Mouse (Mus musculus) small intestine, adult 2 months (tissue): ENCODE results near the gene Poldip3. TPM values are rescaled to one million over a fixed set of nuclear protein-coding genes. Genes with fewer than 3 reads are reported as not detected.

Source experiments
- H3K27ac ChIP-seq: fragments of 200-500 bp; 2 replicates; pipeline ENCODE4 v1.5.1; 2012; ENCODE audit warnings: low read depth, low read length, control low read depth, inconsistent platforms; ENCODE audit not compliant: insufficient read depth
- H3K27me3 ChIP-seq: fragments of 200-500 bp; 2 replicates; pipeline ENCODE4 v1.6.1; 2012; ENCODE audit warnings: mild to moderate bottlenecking, moderate library complexity, low read length, inconsistent platforms; ENCODE audit not compliant: control insufficient read depth, insufficient read depth
- H3K36me3 ChIP-seq: fragments of 200-500 bp; 2 replicates; pipeline ENCODE4 v1.6.1; 2012; ENCODE audit warnings: mild to moderate bottlenecking, low read length, control low read depth, inconsistent platforms; ENCODE audit not compliant: control insufficient read depth, insufficient read depth
- H3K4me1 ChIP-seq: fragments of 200-500 bp; 2 replicates; pipeline ENCODE4 v1.6.1; 2012; ENCODE audit warnings: low read length, inconsistent platforms, mixed read lengths; ENCODE audit not compliant: control insufficient read depth, insufficient read depth, insufficient read length
- H3K4me3 ChIP-seq: fragments of 200-500 bp; 2 replicates; pipeline ENCODE4 v1.5.1; 2012; ENCODE audit warnings: low read depth, mild to moderate bottlenecking, control low read depth, inconsistent platforms, low read length, moderate library complexity
- CTCF ChIP-seq: fragments of 200-500 bp; IDR thresholded peaks from 2 replicates; pipeline ENCODE4 v1.5.1; 2012; ENCODE audit warnings: low read depth, mild to moderate bottlenecking, control low read depth, inconsistent platforms, low read length, moderate library complexity, mixed read lengths; ENCODE audit not compliant: insufficient replicate concordance, insufficient read length; ENCODE audit errors: extremely low read depth
- POLR2A ChIP-seq: fragments of 200-500 bp; IDR thresholded peaks from 2 replicates; pipeline ENCODE4 v1.6.1; 2012; ENCODE audit warnings: low read depth, mild to moderate bottlenecking, control low read depth, inconsistent platforms, low read length, moderate library complexity
- WGBS: fragments of 180-500 bp; shearing (Covaris S2); methylation state at CpG from one replicate; pipeline ENCODE4 v1.1.7; 2018; 5-methylcytosine and 5-hydroxymethylcytosine counted together
- polyA plus RNA-seq: library from polyadenylated mRNA; depleted of rRNA; stranded (reverse); fragments of >200 nt; gene quantifications from 2 replicates; pipeline ENCODE4 v1.2.3, GENCODE M21; 2012

Gene Poldip3
- polyA plus RNA-seq, 1 experiment, result 46.7 TPM

DNA sequence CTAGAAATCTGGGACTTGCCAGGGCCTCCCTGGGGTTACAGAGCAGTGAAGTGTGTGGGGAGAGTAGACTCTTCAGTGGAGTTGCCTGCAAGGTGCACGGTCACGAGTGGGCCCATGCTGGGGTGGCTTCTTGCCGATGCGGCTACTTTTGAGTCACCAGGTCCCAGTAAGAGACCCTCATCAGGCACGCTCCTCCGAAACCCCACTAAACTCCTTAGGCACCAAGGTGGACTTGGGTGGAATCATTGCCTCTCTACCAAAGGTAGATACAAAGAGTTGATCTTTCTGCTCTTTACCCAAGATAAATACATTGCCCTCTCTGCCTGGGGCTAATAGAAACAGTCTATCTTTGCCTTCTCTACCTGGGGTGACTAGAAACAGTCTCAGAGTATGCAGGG, 8.5 kb upstream of the Poldip3 start:
- peaks cover 75% of the 10 kb centered on the region for H3K36me3 ChIP-seq
- no peak overlapping the region for H3K4me3 ChIP-seq
- H3K27me3 ChIP-seq, result no peaks in the 10 kb centered on the region
- H3K27ac ChIP-seq, result no peak overlapping the region
- TF ChIP-seq CTCF (no peak), POLR2A (no peak)
- H3K4me1 ChIP-seq, result peaks cover 7% of the 10 kb centered on the region
- WGBS, result 97% methylated on average over 6 of the region's 6 CpGs

DNA sequence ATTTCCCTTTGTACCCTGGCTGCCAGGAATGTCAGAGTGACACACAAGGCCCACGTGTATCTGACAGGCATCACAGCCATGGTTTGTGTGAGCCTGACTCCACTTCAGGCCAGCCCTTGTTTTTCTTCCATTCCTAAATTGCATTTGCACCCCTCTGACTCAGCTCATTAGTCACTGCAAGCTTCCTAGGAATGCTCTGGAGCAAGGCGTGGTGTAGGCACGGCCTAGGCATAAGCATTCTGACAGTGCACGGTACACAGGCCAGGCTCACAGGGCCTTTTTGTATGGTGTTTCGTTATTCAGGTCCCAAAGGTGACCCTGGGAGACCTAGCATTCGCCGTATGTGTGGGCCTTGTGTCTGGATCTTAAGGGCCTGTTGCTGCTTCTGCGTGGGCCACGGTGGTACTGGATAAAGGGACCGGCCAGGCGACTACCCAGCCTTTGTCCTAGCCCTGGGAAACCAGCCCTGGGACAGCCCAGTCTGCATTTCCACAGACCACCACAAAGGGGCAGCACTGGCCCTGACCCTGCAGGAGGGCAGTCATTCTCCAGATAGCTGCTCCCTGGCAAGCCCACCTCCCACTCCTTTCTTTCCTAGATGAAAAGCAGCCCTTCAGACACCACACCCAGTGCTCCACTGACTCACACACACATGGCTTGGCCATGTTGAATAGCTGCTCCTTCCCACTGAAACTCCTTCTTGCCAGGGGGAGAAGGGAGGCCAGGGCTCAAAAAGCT, 7.9 kb upstream of the Poldip3 start:
- Histone ChIP-seq H3K4me1 (peaks cover 2% of the 10 kb centered on the region), H3K36me3 (peaks cover 69% of the 10 kb centered on the region), H3K4me3 (no peak overlapping the region), H3K27ac (no peak overlapping the region), H3K27me3 (no peaks in the 10 kb centered on the region)
- WGBS, result 74% methylated on average over 11 of the region's 11 CpGs
- TF ChIP-seq POLR2A, result 0 out of 2 replicates have a peak, but pooled peaks have one; percentile 19
- peak; percentile 76 for TF ChIP-seq CTCF

DNA sequence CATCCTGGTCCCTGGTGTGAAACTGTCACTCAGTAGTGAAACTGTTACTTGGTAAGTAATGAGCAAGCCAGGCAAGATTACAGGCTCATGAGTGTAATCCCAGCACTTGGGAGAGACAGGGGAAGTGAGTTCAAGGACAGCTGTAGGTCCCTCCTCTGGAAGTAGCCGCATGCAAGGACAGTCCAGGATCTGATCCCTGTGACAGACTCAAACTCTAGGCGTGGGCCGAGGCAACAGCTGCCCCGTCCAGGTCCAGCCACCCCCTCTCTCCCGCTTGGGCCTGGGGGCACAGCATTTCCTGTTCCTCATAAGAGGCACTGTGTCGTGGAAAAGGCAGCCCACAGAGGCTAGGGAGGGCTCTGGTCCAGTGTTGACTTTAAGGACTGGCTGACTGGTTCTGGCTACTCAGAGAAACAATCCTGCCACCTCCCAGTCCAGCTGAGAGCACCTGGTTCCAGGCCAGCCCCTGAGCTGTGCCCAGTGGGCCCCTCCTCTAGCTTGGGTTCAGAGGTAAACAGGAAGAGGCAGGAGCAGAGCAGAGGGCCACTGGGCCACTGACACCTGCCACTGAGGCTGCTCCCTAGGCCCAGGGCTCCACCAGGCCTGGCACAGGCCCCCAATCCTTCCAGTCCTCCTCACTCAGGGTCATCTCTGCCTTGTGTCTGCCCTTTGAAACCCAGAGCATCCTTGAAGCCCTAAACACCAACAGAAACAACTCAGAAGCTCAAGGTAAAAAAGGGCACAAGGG, 6.7 kb upstream of the Poldip3 start:
- Histone ChIP-seq H3K27me3 (no peaks in the 10 kb centered on the region), H3K4me3 (no peak overlapping the region), H3K4me1 (no peaks in the 10 kb centered on the region; the same call in 1 of the 2 replicates), H3K36me3 (peaks cover 56% of the 10 kb centered on the region), H3K27ac (peak overlapping the region; percentile 38)
- 75% methylated on average over 6 of the region's 6 CpGs for WGBS
- TF ChIP-seq CTCF, result no peak
- no peak for TF ChIP-seq POLR2A

DNA sequence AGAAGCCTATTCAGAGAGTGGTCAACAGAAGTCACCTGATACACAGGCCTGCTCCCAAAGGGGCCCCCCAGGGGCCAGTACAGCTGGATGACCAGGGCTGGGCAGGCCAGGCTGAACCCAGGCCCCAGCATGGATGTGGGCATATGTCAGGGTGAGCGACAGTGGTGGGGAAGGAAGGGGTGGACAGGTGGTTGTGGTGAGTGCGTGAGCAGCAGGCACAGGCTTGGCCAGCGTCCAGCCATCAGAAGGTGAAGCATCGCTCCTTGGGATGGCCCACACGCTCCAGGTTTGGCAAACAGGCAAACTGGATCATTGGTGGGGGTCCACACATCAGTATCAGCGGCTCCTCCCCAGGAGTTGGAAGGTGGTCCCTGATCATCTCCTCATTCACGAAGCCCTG, 5.1 kb upstream of the Poldip3 start:
- Histone ChIP-seq H3K36me3 (peaks cover 41% of the 10 kb centered on the region), H3K4me3 (no peak overlapping the region), H3K27ac (no peak overlapping the region), H3K27me3 (no peaks in the 10 kb centered on the region), H3K4me1 (no peaks in the 10 kb centered on the region; the same call in none of the 2 replicates)
- no peak for TF ChIP-seq CTCF
- TF ChIP-seq POLR2A, result no peak
- WGBS, result 94% methylated on average over 7 of the region's 7 CpGs

DNA sequence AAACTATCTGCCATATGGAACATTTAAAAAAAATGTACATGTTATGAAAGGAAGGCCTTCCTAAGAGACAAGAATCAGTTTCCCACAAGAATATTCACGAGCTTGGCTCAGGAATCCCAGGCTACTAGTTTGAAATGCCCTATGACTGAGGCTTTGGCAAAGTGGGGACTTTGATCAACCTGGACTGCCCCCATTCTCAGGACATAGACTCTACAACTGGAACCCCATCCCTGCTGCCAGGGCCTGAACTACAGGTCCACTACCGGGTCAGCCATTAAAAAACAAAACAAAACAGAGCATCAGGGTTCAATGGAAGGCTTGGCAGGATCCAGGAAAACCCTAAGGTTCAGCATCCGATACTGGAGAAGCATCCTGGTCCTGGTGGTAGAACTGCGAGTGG, 1.5 kb upstream of the Poldip3 start:
- H3K27me3 ChIP-seq, result no peaks in the 10 kb centered on the region
- no peak overlapping the region for H3K27ac ChIP-seq
- no peak for TF ChIP-seq CTCF
- TF ChIP-seq POLR2A, result no peak
- H3K4me1 ChIP-seq, result peaks cover 2% of the 10 kb centered on the region
- H3K4me3 ChIP-seq, result no peak overlapping the region
- 82% methylated on average over 4 of the region's 4 CpGs for WGBS
- H3K36me3 ChIP-seq, result peaks cover 22% of the 10 kb centered on the region

DNA sequence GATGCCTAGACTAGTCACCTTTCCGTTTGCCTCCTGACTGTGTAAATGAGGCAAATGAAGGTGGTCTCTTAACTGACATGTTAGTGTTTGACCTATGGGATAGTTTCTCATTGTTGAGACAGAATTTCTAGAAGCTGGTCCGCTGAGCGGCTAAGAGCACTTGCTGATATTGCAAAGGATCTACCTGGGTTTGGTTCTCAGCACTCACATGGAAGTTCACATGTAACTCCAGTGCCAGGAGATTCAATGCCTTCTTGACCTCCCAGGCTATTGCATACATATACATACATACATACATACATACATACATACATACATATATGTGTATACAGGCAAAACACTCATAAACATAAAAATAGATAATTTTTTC, 874 bp upstream of the Poldip3 start:
- H3K27me3 ChIP-seq, result no peaks in the 10 kb centered on the region
- TF ChIP-seq POLR2A (no peak), CTCF (no peak)
- H3K4me3 ChIP-seq, result no peak overlapping the region
- H3K4me1 ChIP-seq, result peaks cover 2% of the 10 kb centered on the region; the same call in 1 of the 2 replicates
- WGBS, result 14% methylated on average over 3 of the region's 3 CpGs
- peak overlapping the region; percentile 85 for H3K27ac ChIP-seq
- peaks cover 19% of the 10 kb centered on the region for H3K36me3 ChIP-seq

DNA sequence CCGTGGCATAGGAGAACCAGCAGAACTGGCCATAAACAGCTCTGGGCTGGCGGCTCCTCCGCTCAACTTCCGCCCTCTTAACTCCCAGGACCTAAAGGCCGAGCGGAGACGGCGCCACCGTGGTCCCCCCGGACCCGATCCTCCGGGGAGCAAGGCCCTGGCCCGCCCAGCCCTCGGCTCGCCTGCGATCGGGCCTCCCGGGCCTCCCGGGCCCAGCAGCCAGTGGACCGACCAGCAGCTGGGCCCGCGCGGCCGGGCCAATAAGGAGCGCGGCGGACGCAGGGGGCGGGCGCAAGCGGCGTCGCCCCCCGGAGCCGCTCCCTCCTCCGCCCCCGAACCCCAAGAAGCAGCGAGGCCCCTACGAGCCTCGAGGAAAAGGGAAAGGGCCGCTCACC, 386 bp downstream of the Poldip3 start:
- Histone ChIP-seq H3K36me3 (peaks cover 15% of the 10 kb centered on the region), H3K4me3 (peak overlapping the region; percentile 68), H3K27ac (peak overlapping the region; percentile 77), H3K4me1 (peaks cover 2% of the 10 kb centered on the region; the same call in 1 of the 2 replicates), H3K27me3 (no peaks in the 10 kb centered on the region)
- TF ChIP-seq CTCF, result no peak
- TF ChIP-seq POLR2A, result 0 out of 2 replicates have a peak, but pooled peaks have one; percentile 6
- under 1% methylated on average over 38 of the region's 41 CpGs for WGBS
